Mouse (Mus musculus): ENCODE data around the gene Hsf2. TPM values are rescaled to one million over a fixed set of nuclear protein-coding genes. Genes with fewer than 3 reads are reported as not detected.
"Not testable (repeated sequence)": the region's sequence is repeated elsewhere in the genome, so short reads cannot be mapped to it uniquely, and the experiment has no call there.

Hsf2 gene
- polyA plus RNA-seq, 1 experiment from 2014 or later, result 28.1 TPM

GRCm38 (mm10) chr10:57463298-57463697 is 22.9 kb upstream of the Hsf2 start:
- not testable (repeated sequence) for H3K4me3 ChIP-seq (ENCODE audit: low read depth, low read length); H3K4me2 ChIP-seq; H3K9ac ChIP-seq; H3K4me1 ChIP-seq (ENCODE audit: insufficient read depth); H3K27ac ChIP-seq (ENCODE audit: low read depth); H3K36me3 ChIP-seq (ENCODE audit: insufficient read depth); ATAC-seq (ENCODE audit: insufficient read depth); H3K27me3 ChIP-seq (ENCODE audit: insufficient read depth, low read length); H3K9me3 ChIP-seq (ENCODE audit: low read depth, low read length)
- WGBS, result 27% methylated on average over 10 of the region's 10 CpGs
- peak; percentile 76 for TF ChIP-seq CTCF (IDR thresholded peaks at IDR 0.05; ENCODE audit: low read depth)
- DNase-seq, result peak; percentile 80

GRCm38 (mm10) chr10:57465768-57466167 is 20.4 kb upstream of the Hsf2 start:
- H3K27me3 ChIP-seq (ENCODE audit: insufficient read depth, low read length), result no peaks in the 10 kb centered on the region
- no peak for ATAC-seq (ENCODE audit: insufficient read depth)
- TF ChIP-seq CTCF (IDR thresholded peaks at IDR 0.05; ENCODE audit: low read depth), result no peak
- no peak overlapping the region for H3K9ac ChIP-seq
- no peaks in the 10 kb centered on the region for H3K36me3 ChIP-seq (ENCODE audit: insufficient read depth)
- DNase-seq, result no peak
- no peak overlapping the region for H3K27ac ChIP-seq (ENCODE audit: low read depth)
- H3K4me3 ChIP-seq (ENCODE audit: low read depth, low read length), result no peak overlapping the region
- H3K4me2 ChIP-seq, result no peak overlapping the region
- H3K9me3 ChIP-seq (ENCODE audit: low read depth, low read length), result no peaks in the 10 kb centered on the region
- H3K4me1 ChIP-seq (ENCODE audit: insufficient read depth), result no peaks in the 10 kb centered on the region

DNA sequence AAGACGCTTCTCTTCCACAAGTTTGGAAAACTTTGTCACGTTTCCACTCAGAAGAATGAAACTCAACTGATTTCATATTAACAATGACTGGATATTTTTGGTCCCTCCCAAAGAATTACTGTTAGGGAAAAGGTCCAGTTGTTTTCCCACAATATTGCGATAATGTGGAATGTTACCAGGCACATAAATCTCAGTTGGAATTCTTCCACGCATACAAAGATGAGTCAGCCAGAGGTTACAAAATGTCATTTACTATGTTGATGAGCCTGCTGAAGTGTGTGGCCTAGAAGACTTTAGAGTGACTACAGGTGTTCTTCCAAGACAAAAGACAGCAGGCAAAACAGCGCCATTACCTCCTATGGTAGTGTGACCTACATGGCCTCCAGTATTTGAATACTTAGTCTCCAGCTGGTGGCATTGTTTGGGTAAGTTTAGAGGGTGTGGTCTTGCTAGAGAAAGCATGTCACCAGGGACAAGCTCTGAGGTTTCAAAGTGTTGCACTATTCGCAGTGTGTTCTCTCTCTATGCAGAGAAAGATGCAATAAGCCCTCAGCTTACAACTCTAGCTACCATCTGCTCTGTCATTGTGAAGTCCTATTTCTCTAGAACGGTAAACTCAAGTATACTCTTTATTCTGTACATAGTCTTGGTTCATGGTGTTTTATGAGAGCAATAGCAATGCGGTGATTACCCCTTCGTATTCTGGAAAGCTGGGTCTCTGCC is 8.9 kb upstream of the Hsf2 start:
- no peak overlapping the region for H3K9ac ChIP-seq
- ATAC-seq (ENCODE audit: insufficient read depth), result no peak
- no peaks in the 10 kb centered on the region for H3K36me3 ChIP-seq (ENCODE audit: insufficient read depth)
- no peak for TF ChIP-seq CTCF (IDR thresholded peaks at IDR 0.05; ENCODE audit: low read depth)
- peak; percentile 5 for DNase-seq
- H3K4me2 ChIP-seq, result no peak overlapping the region
- no peaks in the 10 kb centered on the region for H3K27me3 ChIP-seq (ENCODE audit: insufficient read depth, low read length)
- H3K27ac ChIP-seq (ENCODE audit: low read depth), result no peak overlapping the region
- H3K4me1 ChIP-seq (ENCODE audit: insufficient read depth), result no peaks in the 10 kb centered on the region
- no peaks in the 10 kb centered on the region for H3K9me3 ChIP-seq (ENCODE audit: low read depth, low read length)
- H3K4me3 ChIP-seq (ENCODE audit: low read depth, low read length), result no peak overlapping the region
- WGBS, result 66% methylated on average over 9 of the region's 9 CpGs

- H3K4me1 ChIP-seq (ENCODE audit: insufficient read depth), result no peaks in the 10 kb centered on the region
- H3K9ac ChIP-seq, result no peak overlapping the region
- H3K4me2 ChIP-seq, result no peak overlapping the region
- DNase-seq (no peak), ATAC-seq (ENCODE audit: insufficient read depth) (no peak)
- H3K27ac ChIP-seq (ENCODE audit: low read depth), result no peak overlapping the region
- no peak for TF ChIP-seq CTCF (IDR thresholded peaks at IDR 0.05; ENCODE audit: low read depth)
- no peak overlapping the region for H3K4me3 ChIP-seq (ENCODE audit: low read depth, low read length)
- no peaks in the 10 kb centered on the region for H3K27me3 ChIP-seq (ENCODE audit: insufficient read depth, low read length)
- 34% methylated on average over 5 of the region's 5 CpGs for WGBS
- H3K36me3 ChIP-seq (ENCODE audit: insufficient read depth), result no peaks in the 10 kb centered on the region
- H3K9me3 ChIP-seq (ENCODE audit: low read depth, low read length), result no peaks in the 10 kb centered on the region
Observed at GRCm38 (mm10) chr10:57481717-57482116, 4.5 kb upstream of the Hsf2 start.

DNA sequence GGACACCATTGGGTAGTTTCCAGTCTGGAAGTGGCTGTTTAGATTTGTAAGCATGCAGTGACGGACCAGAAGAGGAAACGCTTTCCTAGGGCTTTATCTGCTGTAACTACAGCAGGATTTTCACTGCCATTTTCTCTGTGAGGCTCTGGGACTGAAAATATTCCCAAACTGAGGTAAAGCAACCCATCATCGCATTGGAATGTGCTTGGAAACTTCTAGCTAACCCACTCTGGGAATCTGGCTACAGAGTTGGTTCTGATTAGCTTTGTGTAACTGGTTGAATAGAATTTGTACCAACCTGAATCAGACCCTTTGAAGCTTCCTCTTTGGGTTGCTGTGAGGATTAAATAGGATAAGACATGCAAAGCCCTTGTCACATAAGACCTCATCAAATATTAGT is 1.4 kb upstream of the Hsf2 start:
- WGBS, result 75% methylated on average over 3 of the region's 3 CpGs
- no peaks in the 10 kb centered on the region for H3K36me3 ChIP-seq (ENCODE audit: insufficient read depth)

DNA sequence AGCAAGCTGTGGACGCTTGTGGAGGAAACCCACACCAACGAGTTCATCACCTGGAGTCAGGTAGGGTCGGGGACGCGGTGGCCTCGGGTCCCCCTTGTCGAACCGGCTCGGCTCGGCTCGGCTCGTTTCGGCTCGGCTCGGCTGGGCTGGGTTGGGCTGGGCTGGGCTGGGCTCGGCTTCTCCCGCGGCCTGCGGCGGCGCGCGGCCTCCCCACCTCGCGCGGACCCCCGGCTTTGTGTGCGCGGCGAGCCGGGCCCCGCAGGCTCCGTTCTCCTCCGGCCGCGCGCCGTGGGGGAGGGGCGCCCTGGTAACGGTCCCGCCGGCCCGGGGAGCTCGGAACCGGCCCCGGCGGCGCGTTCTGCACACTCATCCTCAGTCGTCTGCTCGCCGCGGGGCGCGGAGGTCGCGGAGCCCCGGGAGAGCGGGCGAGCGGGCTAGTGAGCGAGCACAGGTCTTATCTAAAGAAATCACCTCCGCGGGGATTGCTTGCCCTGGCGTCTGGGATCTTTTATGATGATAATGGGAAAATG is 422 bp downstream of the Hsf2 start:
- peak overlapping the region; percentile 58 for H3K4me2 ChIP-seq
- H3K9me3 ChIP-seq (ENCODE audit: low read depth, low read length), result no peaks in the 10 kb centered on the region
- WGBS, result under 1% methylated on average over 55 of the region's 65 CpGs
- H3K9ac ChIP-seq, result peak overlapping the region; percentile 96
- H3K4me1 ChIP-seq (ENCODE audit: insufficient read depth), result peaks cover 4% of the 10 kb centered on the region; the same call in 1 of the 2 replicates
- H3K27ac ChIP-seq (ENCODE audit: low read depth), result peak overlapping the region; percentile 96
- H3K36me3 ChIP-seq (ENCODE audit: insufficient read depth), result 0 out of 2 replicates have a peak, but pooled peaks cover 4% of the 10 kb centered on the region
- ATAC-seq (ENCODE audit: insufficient read depth) (peak; percentile 91), DNase-seq (peak; percentile 81)
- no peak for TF ChIP-seq CTCF (IDR thresholded peaks at IDR 0.05; ENCODE audit: low read depth)
- peak overlapping the region; percentile 85 for H3K4me3 ChIP-seq (ENCODE audit: low read depth, low read length)
- H3K27me3 ChIP-seq (ENCODE audit: insufficient read depth, low read length), result no peaks in the 10 kb centered on the region

More for the DNA sequence above, 1.4 kb upstream of the Hsf2 start:
- no peak overlapping the region for H3K4me2 ChIP-seq
- no peaks in the 10 kb centered on the region for H3K27me3 ChIP-seq (ENCODE audit: insufficient read depth, low read length)
- DNase-seq, result no peak
- H3K4me3 ChIP-seq (ENCODE audit: low read depth, low read length), result no peak overlapping the region
- H3K9ac ChIP-seq, result no peak overlapping the region
- peaks cover 4% of the 10 kb centered on the region; the same call in 1 of the 2 replicates for H3K4me1 ChIP-seq (ENCODE audit: insufficient read depth)
- ATAC-seq (ENCODE audit: insufficient read depth), result no peak
- no peak for TF ChIP-seq CTCF (IDR thresholded peaks at IDR 0.05; ENCODE audit: low read depth)
- no peak overlapping the region for H3K27ac ChIP-seq (ENCODE audit: low read depth)
- no peaks in the 10 kb centered on the region for H3K9me3 ChIP-seq (ENCODE audit: low read depth, low read length)

DNA sequence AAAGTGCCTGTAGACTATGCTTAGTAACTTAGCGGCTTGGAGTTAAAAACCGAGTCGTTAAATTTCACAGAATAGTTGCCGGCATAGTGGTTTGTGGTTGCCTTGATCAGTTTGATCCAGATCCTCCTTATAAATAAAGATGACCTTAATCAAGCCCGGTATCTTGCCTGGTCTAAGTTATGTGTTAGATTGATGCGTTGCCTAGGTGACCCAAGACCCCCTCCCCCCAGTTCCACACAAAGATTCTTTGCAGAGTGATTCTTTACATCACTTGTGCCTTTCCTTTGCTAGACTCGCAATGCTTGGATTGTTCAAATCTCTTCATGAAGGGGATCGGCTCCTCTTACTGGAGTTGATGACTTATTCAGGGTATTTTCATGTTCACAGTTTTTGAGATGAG is 1.0 kb downstream of the Hsf2 start:
- peak overlapping the region; percentile 96; the same call in 1 of the 2 replicates for H3K27ac ChIP-seq (ENCODE audit: low read depth)
- 0 out of 2 replicates have a peak, but pooled peaks cover 6% of the 10 kb centered on the region for H3K36me3 ChIP-seq (ENCODE audit: insufficient read depth)
- DNase-seq (peak; percentile 49), ATAC-seq (ENCODE audit: insufficient read depth) (no peak)
- peak overlapping the region; percentile 58 for H3K4me2 ChIP-seq
- peak overlapping the region; percentile 96 for H3K9ac ChIP-seq
- peak overlapping the region; percentile 85 for H3K4me3 ChIP-seq (ENCODE audit: low read depth, low read length)
- no peaks in the 10 kb centered on the region for H3K9me3 ChIP-seq (ENCODE audit: low read depth, low read length)
- WGBS, result under 1% methylated on average over 8 of the region's 8 CpGs
- no peak for TF ChIP-seq CTCF (IDR thresholded peaks at IDR 0.05; ENCODE audit: low read depth)
- peaks cover 4% of the 10 kb centered on the region; the same call in 1 of the 2 replicates for H3K4me1 ChIP-seq (ENCODE audit: insufficient read depth)
- no peaks in the 10 kb centered on the region for H3K27me3 ChIP-seq (ENCODE audit: insufficient read depth, low read length)

All from lung, embryonic 14.5 days (tissue).